Mouse (Mus musculus): ENCODE results near the gene Tmem40. TPM values are rescaled to one million over a fixed set of nuclear protein-coding genes. Genes with fewer than 3 reads are reported as not detected.

Gene Tmem40
- polyA plus RNA-seq (2015; fragmentation: Nextera tagmentation; extraction: Ambion mirVana): 1.3 and 1.7 TPM in 2 replicates

- 6% methylated on average over 9 of the region's 9 CpGs for WGBS
- H3K4me3 ChIP-seq: no peak within 1 kb of the TSS
- 0 out of 2 replicates have a peak within 1 kb of the TSS, but pooled peaks have one; percentile 5 for H3K4me2 ChIP-seq
- ATAC-seq (replicated peaks; ENCODE audit: insufficient number of reproducible peaks, insufficient read depth, low FRiP score, low read depth): no peak
- H3K9ac ChIP-seq: no peak within 1 kb of the TSS
- peak within 1 kb of the TSS; percentile 92 for H3K27ac ChIP-seq
- no peaks in the 10 kb centered on the region for H3K36me3 ChIP-seq
- H3K27me3 ChIP-seq: no peaks in the 10 kb centered on the region
- no peaks in the 10 kb centered on the region for H3K9me3 ChIP-seq (replicated peaks)
- H3K4me1 ChIP-seq (replicated peaks): peaks cover 40% of the 10 kb centered on the region
Measured at GRCm38 (mm10) chr6:115761995-115762756, at the start of gene Tmem40. Tmem40 (minus strand) TSS chr6:115762410.

GRCm38 (mm10) chr6:115811606-115812005, 49.4 kb upstream of the Tmem40 start:
- 64% methylated on average over 8 of the region's 8 CpGs for WGBS

GRCm38 (mm10) chr6:115808488-115809231, 46.5 kb upstream of the Tmem40 start, which contains the start of gene Rpl32:
Rpl32 (minus strand) TSS chr6:115808747.
- H3K4me3 ChIP-seq: peak within 1 kb of the TSS; percentile 87
- H3K27me3 ChIP-seq: no peaks in the 10 kb centered on the region
- H3K4me2 ChIP-seq: peak within 1 kb of the TSS; percentile 74
- H3K36me3 ChIP-seq: peaks cover 37% of the 10 kb centered on the region
- peak within 1 kb of the TSS; percentile 95 for H3K9ac ChIP-seq
- peak; percentile 81 for ATAC-seq (replicated peaks; ENCODE audit: insufficient number of reproducible peaks, insufficient read depth, low FRiP score, low read depth)
- H3K9me3 ChIP-seq (replicated peaks): no peaks in the 10 kb centered on the region
- H3K4me1 ChIP-seq (replicated peaks): peaks cover 26% of the 10 kb centered on the region
- H3K27ac ChIP-seq: peak within 1 kb of the TSS; percentile 90
- under 1% methylated on average over 47 of the region's 47 CpGs for WGBS

More at GRCm38 (mm10) chr6:115811606-115812005, 49.4 kb upstream of the Tmem40 start:
- no peak for ATAC-seq (replicated peaks; ENCODE audit: insufficient number of reproducible peaks, insufficient read depth, low FRiP score, low read depth)
- no peak overlapping the region for H3K4me3 ChIP-seq
- no peak overlapping the region for H3K9ac ChIP-seq
- no peak overlapping the region for H3K4me2 ChIP-seq
- H3K36me3 ChIP-seq: peaks cover 8% of the 10 kb centered on the region
- peaks cover 20% of the 10 kb centered on the region for H3K4me1 ChIP-seq (replicated peaks)
- H3K27me3 ChIP-seq: no peaks in the 10 kb centered on the region
- H3K9me3 ChIP-seq (replicated peaks): no peaks in the 10 kb centered on the region
- no peak overlapping the region for H3K27ac ChIP-seq

GRCm38 (mm10) chr6:115808196-115808487, 45.9 kb upstream of the Tmem40 start:
- H3K9me3 ChIP-seq (replicated peaks): no peaks in the 10 kb centered on the region
- no peaks in the 10 kb centered on the region for H3K27me3 ChIP-seq
- peak overlapping the region; percentile 74 for H3K4me2 ChIP-seq
- peaks cover 40% of the 10 kb centered on the region for H3K36me3 ChIP-seq
- H3K4me3 ChIP-seq: peak overlapping the region; percentile 87
- 0 out of 2 replicates have a peak, but pooled peaks have one; percentile 36 for ATAC-seq (replicated peaks; ENCODE audit: insufficient number of reproducible peaks, insufficient read depth, low FRiP score, low read depth)
- peak overlapping the region; percentile 90 for H3K27ac ChIP-seq
- H3K4me1 ChIP-seq (replicated peaks): peaks cover 24% of the 10 kb centered on the region
- under 1% methylated on average over 22 of the region's 22 CpGs for WGBS
- peak overlapping the region; percentile 95 for H3K9ac ChIP-seq

GRCm38 (mm10) chr6:115807464-115808195, 45.4 kb upstream of the Tmem40 start:
- Histone ChIP-seq H3K9ac (peak overlapping the region; percentile 95), H3K4me2 (peak overlapping the region; percentile 74), H3K4me1 (replicated peaks) (peaks cover 24% of the 10 kb centered on the region), H3K36me3 (peaks cover 45% of the 10 kb centered on the region), H3K4me3 (peak overlapping the region; percentile 87), H3K27me3 (no peaks in the 10 kb centered on the region), H3K27ac (peak overlapping the region; percentile 90), H3K9me3 (replicated peaks) (no peaks in the 10 kb centered on the region)
- no peak for ATAC-seq (replicated peaks; ENCODE audit: insufficient number of reproducible peaks, insufficient read depth, low FRiP score, low read depth)
- 1% methylated on average over 15 of the region's 15 CpGs for WGBS

GRCm38 (mm10) chr6:115804432-115805192, 42.4 kb upstream of the Tmem40 start:
- 65% methylated on average over 10 of the region's 10 CpGs for WGBS
- Histone ChIP-seq H3K27me3 (no peaks in the 10 kb centered on the region), H3K9me3 (replicated peaks) (no peaks in the 10 kb centered on the region), H3K36me3 (peaks cover 74% of the 10 kb centered on the region), H3K4me3 (no peak overlapping the region), H3K27ac (no peak overlapping the region), H3K9ac (no peak overlapping the region), H3K4me2 (no peak overlapping the region), H3K4me1 (replicated peaks) (peaks cover 24% of the 10 kb centered on the region)
- ATAC-seq (replicated peaks; ENCODE audit: insufficient number of reproducible peaks, insufficient read depth, low FRiP score, low read depth): no peak

- no peak overlapping the region for H3K9ac ChIP-seq
Measured at GRCm38 (mm10) chr6:115803541-115804382, 41.6 kb upstream of the Tmem40 start.

GRCm38 (mm10) chr6:115801811-115802210, 39.6 kb upstream of the Tmem40 start:
- Histone ChIP-seq H3K36me3 (peaks cover 96% of the 10 kb centered on the region), H3K4me1 (replicated peaks) (peaks cover 16% of the 10 kb centered on the region), H3K27ac (no peak overlapping the region), H3K4me2 (no peak overlapping the region), H3K9me3 (replicated peaks) (no peaks in the 10 kb centered on the region), H3K9ac (no peak overlapping the region), H3K27me3 (no peaks in the 10 kb centered on the region), H3K4me3 (no peak overlapping the region)
- 91% methylated on average over 3 of the region's 3 CpGs for WGBS
- no peak for ATAC-seq (replicated peaks; ENCODE audit: insufficient number of reproducible peaks, insufficient read depth, low FRiP score, low read depth)

More at GRCm38 (mm10) chr6:115803541-115804382, 41.6 kb upstream of the Tmem40 start:
- H3K4me3 ChIP-seq: no peak overlapping the region
- H3K27ac ChIP-seq: no peak overlapping the region
- ATAC-seq (replicated peaks; ENCODE audit: insufficient number of reproducible peaks, insufficient read depth, low FRiP score, low read depth): 0 out of 2 replicates have a peak, but pooled peaks have one; percentile 36
- H3K36me3 ChIP-seq: peaks cover 82% of the 10 kb centered on the region
- no peaks in the 10 kb centered on the region for H3K9me3 ChIP-seq (replicated peaks)
- WGBS: 44% methylated on average over 16 of the region's 16 CpGs
- H3K4me1 ChIP-seq (replicated peaks): peaks cover 24% of the 10 kb centered on the region
- no peak overlapping the region for H3K4me2 ChIP-seq
- no peaks in the 10 kb centered on the region for H3K27me3 ChIP-seq

- WGBS: 80% methylated on average over 21 of the region's 21 CpGs
- Histone ChIP-seq H3K27ac (no peak overlapping the region), H3K4me1 (replicated peaks) (peaks cover 19% of the 10 kb centered on the region), H3K27me3 (no peaks in the 10 kb centered on the region), H3K4me3 (no peak overlapping the region), H3K36me3 (peaks cover 98% of the 10 kb centered on the region), H3K4me2 (no peak overlapping the region), H3K9ac (no peak overlapping the region), H3K9me3 (replicated peaks) (no peaks in the 10 kb centered on the region)
- no peak; the same call in 1 of the 2 replicates for ATAC-seq (replicated peaks; ENCODE audit: insufficient number of reproducible peaks, insufficient read depth, low FRiP score, low read depth)
Measured at GRCm38 (mm10) chr6:115792691-115793215, 30.5 kb upstream of the Tmem40 start.
